Mouse (Mus musculus): Measurements from ENCODE around the gene Otud7a. TPM values are rescaled to one million over a fixed set of nuclear protein-coding genes. Genes with fewer than 3 reads are reported as not detected.

Gene Otud7a
- 3.4 and 3.9 TPM in 2 replicates for polyA plus RNA-seq (2015; fragmentation: Nextera tagmentation; extraction: Ambion mirVana)

- peak within 1 kb of the TSS; percentile 82 for H3K9ac ChIP-seq
- WGBS: under 1% methylated on average over 111 of the region's 123 CpGs
- no peaks in the 10 kb centered on the region for H3K9me3 ChIP-seq
- ATAC-seq (replicated peaks): peak; percentile 95
- peak within 1 kb of the TSS; percentile 88 for H3K4me3 ChIP-seq
- H3K4me1 ChIP-seq: peaks cover 14% of the 10 kb centered on the region
- no peaks in the 10 kb centered on the region for H3K27me3 ChIP-seq (replicated peaks)
- peak within 1 kb of the TSS; percentile 82 for H3K4me2 ChIP-seq
- no peaks in the 10 kb centered on the region for H3K36me3 ChIP-seq (replicated peaks)
- peak within 1 kb of the TSS; percentile 87 for H3K27ac ChIP-seq
Observed at GRCm38 (mm10) chr7:63444484-63445345, at the start of gene Otud7a. Gene Otud7a, plus strand, starts transcription at chr7:63444751.

- H3K9me3 ChIP-seq: no peaks in the 10 kb centered on the region
- no peak overlapping the region for H3K4me2 ChIP-seq
- no peak overlapping the region for H3K9ac ChIP-seq
- H3K4me3 ChIP-seq: no peak overlapping the region
- no peak overlapping the region for H3K27ac ChIP-seq
- no peaks in the 10 kb centered on the region for H3K36me3 ChIP-seq (replicated peaks)
- no peaks in the 10 kb centered on the region for H3K27me3 ChIP-seq (replicated peaks)
- H3K4me1 ChIP-seq: no peaks in the 10 kb centered on the region
- no peak for ATAC-seq (replicated peaks)
Observed at GRCm38 (mm10) chr7:63405988-63406387, 38.6 kb upstream of the Otud7a start.

- Histone ChIP-seq H3K27me3 (replicated peaks) (no peaks in the 10 kb centered on the region), H3K4me1 (peaks cover 14% of the 10 kb centered on the region), H3K36me3 (replicated peaks) (no peaks in the 10 kb centered on the region), H3K4me3 (peak overlapping the region; percentile 88), H3K27ac (peak overlapping the region; percentile 87), H3K9ac (peak overlapping the region; percentile 82), H3K4me2 (peak overlapping the region; percentile 82), H3K9me3 (no peaks in the 10 kb centered on the region)
- peak; percentile 55 for ATAC-seq (replicated peaks)
- 9% methylated on average over 10 of the region's 10 CpGs for WGBS
Observed at GRCm38 (mm10) chr7:63445346-63445700, 772 bp downstream of the Otud7a start.

GRCm38 (mm10) chr7:63446951-63447350, 2.4 kb downstream of the Otud7a start:
- H3K4me1 ChIP-seq: peaks cover 14% of the 10 kb centered on the region
- 30% methylated on average over 1 of the region's 1 CpGs for WGBS
- no peak overlapping the region for H3K9ac ChIP-seq
- H3K36me3 ChIP-seq (replicated peaks): no peaks in the 10 kb centered on the region
- no peak for ATAC-seq (replicated peaks)
- H3K9me3 ChIP-seq: no peaks in the 10 kb centered on the region
- no peak overlapping the region for H3K4me3 ChIP-seq
- no peaks in the 10 kb centered on the region for H3K27me3 ChIP-seq (replicated peaks)
- no peak overlapping the region for H3K27ac ChIP-seq
- no peak overlapping the region for H3K4me2 ChIP-seq

- Histone ChIP-seq H3K4me2 (no peak overlapping the region), H3K4me3 (no peak overlapping the region), H3K9ac (no peak overlapping the region), H3K36me3 (replicated peaks) (no peaks in the 10 kb centered on the region), H3K27me3 (replicated peaks) (no peaks in the 10 kb centered on the region), H3K9me3 (no peaks in the 10 kb centered on the region), H3K27ac (no peak overlapping the region), H3K4me1 (no peaks in the 10 kb centered on the region)
- no peak for ATAC-seq (replicated peaks)
- WGBS: 86% methylated on average over 3 of the region's 3 CpGs
Observed at GRCm38 (mm10) chr7:63455228-63455627, 10.7 kb downstream of the Otud7a start.

- ATAC-seq (replicated peaks): no peak
- H3K4me1 ChIP-seq: no peaks in the 10 kb centered on the region
- 88% methylated on average over 2 of the region's 2 CpGs for WGBS
- H3K9me3 ChIP-seq: no peaks in the 10 kb centered on the region
- no peak overlapping the region for H3K4me3 ChIP-seq
- H3K9ac ChIP-seq: no peak overlapping the region
- no peaks in the 10 kb centered on the region for H3K27me3 ChIP-seq (replicated peaks)
- no peak overlapping the region for H3K4me2 ChIP-seq
- no peaks in the 10 kb centered on the region for H3K36me3 ChIP-seq (replicated peaks)
- no peak overlapping the region for H3K27ac ChIP-seq
Observed at GRCm38 (mm10) chr7:63462234-63462633, 17.7 kb downstream of the Otud7a start.

- H3K9ac ChIP-seq: no peak overlapping the region
- no peak overlapping the region for H3K4me2 ChIP-seq
- no peaks in the 10 kb centered on the region for H3K36me3 ChIP-seq (replicated peaks)
- no peak for ATAC-seq (replicated peaks)
- no peak overlapping the region for H3K27ac ChIP-seq
- H3K4me3 ChIP-seq: no peak overlapping the region
- no peaks in the 10 kb centered on the region for H3K4me1 ChIP-seq
- H3K27me3 ChIP-seq (replicated peaks): no peaks in the 10 kb centered on the region
- WGBS: 85% methylated on average over 2 of the region's 2 CpGs
- H3K9me3 ChIP-seq: no peaks in the 10 kb centered on the region
Observed at GRCm38 (mm10) chr7:63462684-63463083, 18.1 kb downstream of the Otud7a start.

- Histone ChIP-seq H3K4me2 (no peak overlapping the region), H3K27me3 (replicated peaks) (no peaks in the 10 kb centered on the region), H3K4me3 (no peak overlapping the region), H3K9me3 (no peaks in the 10 kb centered on the region), H3K36me3 (replicated peaks) (no peaks in the 10 kb centered on the region), H3K4me1 (no peaks in the 10 kb centered on the region), H3K9ac (no peak overlapping the region), H3K27ac (no peak overlapping the region)
- WGBS: 90% methylated on average over 6 of the region's 6 CpGs
- ATAC-seq (replicated peaks): no peak
Observed at GRCm38 (mm10) chr7:63466729-63467128, 22.2 kb downstream of the Otud7a start.

- Histone ChIP-seq H3K9me3 (no peaks in the 10 kb centered on the region), H3K4me2 (no peak overlapping the region), H3K9ac (no peak overlapping the region), H3K4me3 (no peak overlapping the region), H3K4me1 (no peaks in the 10 kb centered on the region), H3K27ac (no peak overlapping the region), H3K36me3 (replicated peaks) (no peaks in the 10 kb centered on the region), H3K27me3 (replicated peaks) (no peaks in the 10 kb centered on the region)
- WGBS: 94% methylated on average over 3 of the region's 3 CpGs
- no peak; the same call in 1 of the 2 replicates for ATAC-seq (replicated peaks)
Observed at GRCm38 (mm10) chr7:63468258-63468657, 23.7 kb downstream of the Otud7a start.

- H3K4me2 ChIP-seq: no peak overlapping the region
- WGBS: 92% methylated on average over 2 of the region's 2 CpGs
- no peak for ATAC-seq (replicated peaks)
Observed at GRCm38 (mm10) chr7:63483091-63483490, 38.5 kb downstream of the Otud7a start.

GRCm38 (mm10) chr7:63497051-63497547, 52.5 kb downstream of the Otud7a start:
- Histone ChIP-seq H3K27me3 (replicated peaks) (no peaks in the 10 kb centered on the region), H3K36me3 (replicated peaks) (no peaks in the 10 kb centered on the region), H3K4me2 (no peak overlapping the region), H3K4me1 (no peaks in the 10 kb centered on the region), H3K4me3 (no peak overlapping the region), H3K9ac (no peak overlapping the region), H3K9me3 (no peaks in the 10 kb centered on the region; the same call in 1 of the 2 replicates), H3K27ac (no peak overlapping the region)
- no peak for ATAC-seq (replicated peaks)
- WGBS: 76% methylated on average over 9 of the region's 9 CpGs

More at GRCm38 (mm10) chr7:63483091-63483490, 38.5 kb downstream of the Otud7a start:
- H3K27me3 ChIP-seq (replicated peaks): no peaks in the 10 kb centered on the region
- H3K36me3 ChIP-seq (replicated peaks): no peaks in the 10 kb centered on the region
- H3K4me3 ChIP-seq: no peak overlapping the region
- H3K27ac ChIP-seq: no peak overlapping the region
- H3K9me3 ChIP-seq: no peaks in the 10 kb centered on the region
- H3K4me1 ChIP-seq: no peaks in the 10 kb centered on the region
- H3K9ac ChIP-seq: no peak overlapping the region

- H3K9ac ChIP-seq: no peak overlapping the region
- H3K36me3 ChIP-seq (replicated peaks): no peaks in the 10 kb centered on the region
- WGBS: 12% methylated on average over 2 of the region's 2 CpGs
- no peak overlapping the region for H3K27ac ChIP-seq
- no peak overlapping the region for H3K4me3 ChIP-seq
- H3K9me3 ChIP-seq: no peaks in the 10 kb centered on the region
- no peaks in the 10 kb centered on the region for H3K27me3 ChIP-seq (replicated peaks)
- H3K4me1 ChIP-seq: no peaks in the 10 kb centered on the region
- peak; percentile 82; the same call in 1 of the 2 replicates for ATAC-seq (replicated peaks)
- no peak overlapping the region for H3K4me2 ChIP-seq
Observed at GRCm38 (mm10) chr7:63504202-63504601, 59.7 kb downstream of the Otud7a start.

GRCm38 (mm10) chr7:63508079-63508478, 63.5 kb downstream of the Otud7a start:
- H3K27me3 ChIP-seq (replicated peaks): no peaks in the 10 kb centered on the region
- 91% methylated on average over 2 of the region's 2 CpGs for WGBS
- no peak overlapping the region for H3K27ac ChIP-seq
- no peaks in the 10 kb centered on the region for H3K36me3 ChIP-seq (replicated peaks)
- H3K4me2 ChIP-seq: no peak overlapping the region
- no peaks in the 10 kb centered on the region for H3K4me1 ChIP-seq
- ATAC-seq (replicated peaks): no peak
- H3K4me3 ChIP-seq: no peak overlapping the region
- no peaks in the 10 kb centered on the region for H3K9me3 ChIP-seq
- H3K9ac ChIP-seq: no peak overlapping the region

Data from midbrain, embryonic 15.5 days (tissue).